Mouse (Mus musculus) ES-Bruce4 (cell line): ENCODE measurements around the gene Itgb6.

Experiments used
- CTCF ChIP-seq: IDR thresholded peaks from one replicate; pipeline ENCODE4 v1.8.1; 2011; ENCODE audit warnings: low read depth, low read length
- POLR2A ChIP-seq: IDR thresholded peaks from one replicate; pipeline ENCODE4 v1.8.1; 2011; ENCODE audit warnings: low read length; ENCODE audit not compliant: insufficient read depth

- TF ChIP-seq CTCF (no peak), POLR2A (no peak)
Measured at GRCm38 (mm10) chr2:60712891-60713290, 9.6 kb downstream of the Itgb6 start.
